Mouse (Mus musculus): ENCODE data around the gene Gucy2c.

GRCm38 (mm10) chr6:136685433-136685832 is 96.1 kb downstream of the Gucy2c start:
- no peak for TF ChIP-seq CTCF (IDR thresholded peaks at IDR 0.05; ENCODE audit: insufficient read depth, low read depth, low read length)
- no peak for TF ChIP-seq POLR2A (IDR thresholded peaks at IDR 0.05; ENCODE audit: insufficient read depth, low read depth, low read length)

Data from olfactory bulb, adult 2 months (tissue).